Mouse (Mus musculus): ENCODE measurements around the gene Cped1. TPM values are rescaled to one million over a fixed set of nuclear protein-coding genes. Genes with fewer than 3 reads are reported as not detected.

Cped1 gene
- polyA plus RNA-seq, 1 experiment from 2014 or later = 25.0 TPM

- Histone ChIP-seq H3K27ac (ENCODE audit: low read length) (no peak overlapping the region), H3K4me2 (replicated peaks; ENCODE audit: low read depth, low read length) (peak overlapping the region; percentile 20; the same call in 1 of the 2 replicates), H3K4me3 (ENCODE audit: low read depth, low read length) (peak overlapping the region; percentile 8; the same call in 1 of the 2 replicates), H3K9me3 (ENCODE audit: low read length) (no peaks in the 10 kb centered on the region), H3K27me3 (replicated peaks; ENCODE audit: insufficient read depth, low read length) (no peaks in the 10 kb centered on the region), H3K36me3 (ENCODE audit: insufficient read depth, low read length) (no peaks in the 10 kb centered on the region), H3K4me1 (ENCODE audit: insufficient read depth, low read depth, low read length) (no peaks in the 10 kb centered on the region), H3K9ac (replicated peaks; ENCODE audit: low read depth) (no peak overlapping the region)
- TF ChIP-seq EP300 (IDR thresholded peaks at IDR 0.05) = no peak
- peak; percentile 43 for DNase-seq (ENCODE audit: low spot score)
- ATAC-seq = peak; percentile 47; the same call in 1 of the 2 replicates
- WGBS = 42% methylated on average over 14 of the region's 14 CpGs
These were observed 220.5 kb downstream of the Cped1 start for GRCm38 (mm10) chr6:22206179-22206578.

GRCm38 (mm10) chr6:22206630-22207293 lies 221.0 kb downstream of the Cped1 start:
- H3K4me3 ChIP-seq (ENCODE audit: low read depth, low read length) = peak overlapping the region; percentile 8; the same call in 1 of the 2 replicates
- no peak overlapping the region for H3K9ac ChIP-seq (replicated peaks; ENCODE audit: low read depth)
- ATAC-seq (peak; percentile 88), DNase-seq (ENCODE audit: low spot score) (peak; percentile 86)
- 40% methylated on average over 5 of the region's 6 CpGs for WGBS
- TF ChIP-seq EP300 (IDR thresholded peaks at IDR 0.05) (peak; percentile 74), CTCF (IDR thresholded peaks at IDR 0.05) (no peak)
- H3K27me3 ChIP-seq (replicated peaks; ENCODE audit: insufficient read depth, low read length) = no peaks in the 10 kb centered on the region
- H3K36me3 ChIP-seq (ENCODE audit: insufficient read depth, low read length) = no peaks in the 10 kb centered on the region
- no peak overlapping the region for H3K27ac ChIP-seq (ENCODE audit: low read length)
- no peak overlapping the region for H3K4me2 ChIP-seq (replicated peaks; ENCODE audit: low read depth, low read length)
- H3K4me1 ChIP-seq (ENCODE audit: insufficient read depth, low read depth, low read length) = no peaks in the 10 kb centered on the region
- H3K9me3 ChIP-seq (ENCODE audit: low read length) = no peaks in the 10 kb centered on the region

- no peak for DNase-seq (ENCODE audit: low spot score)
- Histone ChIP-seq H3K4me1 (ENCODE audit: insufficient read depth, low read depth, low read length) (no peaks in the 10 kb centered on the region), H3K27me3 (replicated peaks; ENCODE audit: insufficient read depth, low read length) (no peaks in the 10 kb centered on the region), H3K36me3 (ENCODE audit: insufficient read depth, low read length) (no peaks in the 10 kb centered on the region), H3K4me3 (ENCODE audit: low read depth, low read length) (no peak overlapping the region), H3K9me3 (ENCODE audit: low read length) (no peaks in the 10 kb centered on the region), H3K9ac (replicated peaks; ENCODE audit: low read depth) (no peak overlapping the region), H3K27ac (ENCODE audit: low read length) (no peak overlapping the region), H3K4me2 (replicated peaks; ENCODE audit: low read depth, low read length) (no peak overlapping the region)
- 81% methylated on average over 6 of the region's 6 CpGs for WGBS
- no peak for ATAC-seq
- TF ChIP-seq CTCF (IDR thresholded peaks at IDR 0.05) = no peak
- no peak for TF ChIP-seq EP300 (IDR thresholded peaks at IDR 0.05)
These were observed 226.4 kb downstream of the Cped1 start for GRCm38 (mm10) chr6:22212158-22212557.

GRCm38 (mm10) chr6:22213187-22213586 lies 227.5 kb downstream of the Cped1 start:
- Histone ChIP-seq H3K4me2 (replicated peaks; ENCODE audit: low read depth, low read length) (no peak overlapping the region), H3K4me1 (ENCODE audit: insufficient read depth, low read depth, low read length) (no peaks in the 10 kb centered on the region), H3K4me3 (ENCODE audit: low read depth, low read length) (no peak overlapping the region), H3K9ac (replicated peaks; ENCODE audit: low read depth) (no peak overlapping the region), H3K9me3 (ENCODE audit: low read length) (no peaks in the 10 kb centered on the region), H3K36me3 (ENCODE audit: insufficient read depth, low read length) (no peaks in the 10 kb centered on the region), H3K27me3 (replicated peaks; ENCODE audit: insufficient read depth, low read length) (no peaks in the 10 kb centered on the region), H3K27ac (ENCODE audit: low read length) (no peak overlapping the region)
- no peak for TF ChIP-seq CTCF (IDR thresholded peaks at IDR 0.05)
- no peak for TF ChIP-seq EP300 (IDR thresholded peaks at IDR 0.05)
- 82% methylated on average over 5 of the region's 5 CpGs for WGBS
- DNase-seq (ENCODE audit: low spot score) (no peak), ATAC-seq (no peak)

GRCm38 (mm10) chr6:22213813-22214212 lies 228.1 kb downstream of the Cped1 start:
- no peaks in the 10 kb centered on the region for H3K27me3 ChIP-seq (replicated peaks; ENCODE audit: insufficient read depth, low read length)
- H3K9me3 ChIP-seq (ENCODE audit: low read length) = no peaks in the 10 kb centered on the region
- H3K27ac ChIP-seq (ENCODE audit: low read length) = no peak overlapping the region
- TF ChIP-seq CTCF (IDR thresholded peaks at IDR 0.05) = no peak
- no peak for TF ChIP-seq EP300 (IDR thresholded peaks at IDR 0.05)
- no peaks in the 10 kb centered on the region for H3K36me3 ChIP-seq (ENCODE audit: insufficient read depth, low read length)
- H3K4me3 ChIP-seq (ENCODE audit: low read depth, low read length) = no peak overlapping the region
- WGBS = 57% methylated on average over 3 of the region's 3 CpGs
- no peak overlapping the region for H3K9ac ChIP-seq (replicated peaks; ENCODE audit: low read depth)
- DNase-seq (ENCODE audit: low spot score) = no peak
- H3K4me2 ChIP-seq (replicated peaks; ENCODE audit: low read depth, low read length) = no peak overlapping the region
- H3K4me1 ChIP-seq (ENCODE audit: insufficient read depth, low read depth, low read length) = no peaks in the 10 kb centered on the region
- ATAC-seq = no peak

GRCm38 (mm10) chr6:22214665-22215064 lies 228.9 kb downstream of the Cped1 start:
- 75% methylated on average over 6 of the region's 6 CpGs for WGBS
- no peak for ATAC-seq
- no peak for DNase-seq (ENCODE audit: low spot score)

More at GRCm38 (mm10) chr6:22214665-22215064, 228.9 kb downstream of the Cped1 start:
- no peak for TF ChIP-seq EP300 (IDR thresholded peaks at IDR 0.05)
- TF ChIP-seq CTCF (IDR thresholded peaks at IDR 0.05) = no peak
- no peaks in the 10 kb centered on the region for H3K36me3 ChIP-seq (ENCODE audit: insufficient read depth, low read length)
- no peaks in the 10 kb centered on the region for H3K4me1 ChIP-seq (ENCODE audit: insufficient read depth, low read depth, low read length)
- no peaks in the 10 kb centered on the region for H3K27me3 ChIP-seq (replicated peaks; ENCODE audit: insufficient read depth, low read length)
- H3K4me3 ChIP-seq (ENCODE audit: low read depth, low read length) = no peak overlapping the region
- no peak overlapping the region for H3K4me2 ChIP-seq (replicated peaks; ENCODE audit: low read depth, low read length)
- H3K9me3 ChIP-seq (ENCODE audit: low read length) = no peaks in the 10 kb centered on the region
- H3K27ac ChIP-seq (ENCODE audit: low read length) = no peak overlapping the region
- no peak overlapping the region for H3K9ac ChIP-seq (replicated peaks; ENCODE audit: low read depth)
